Comparison of ENCODE assay signal across 20 mouse cellular contexts in the genomic region with DNA sequence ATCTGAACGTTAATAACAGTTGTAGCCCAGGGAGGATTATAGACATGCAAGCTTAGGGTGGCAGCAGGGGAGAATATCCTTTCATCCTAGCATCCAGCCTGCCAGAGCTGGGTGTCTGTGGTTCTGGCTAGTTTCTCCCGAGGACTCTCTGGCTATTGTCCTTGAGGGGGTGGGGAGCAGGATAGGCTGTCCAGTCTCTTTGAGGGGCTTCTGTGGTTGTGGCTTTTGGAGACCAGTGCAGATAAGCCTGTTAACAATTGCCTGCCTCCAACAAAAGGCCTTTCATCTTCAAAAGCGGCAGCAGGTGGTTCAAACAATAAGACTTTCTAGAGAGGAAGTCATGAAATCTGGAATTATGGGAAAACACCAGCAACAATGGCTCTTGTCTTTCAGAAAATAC.
A peak's percentile ranks its signal among the peaks of the same experiment; 100 is the strongest.
DNase-seq lines count a peak whose midpoint lies in the region; ATAC-seq and TF ChIP-seq lines count a peak whose summit lies in the region.
"Had no signal": no experiment of that assay in that cellular context is flagged by ENCODE, and none has a peak within 500 bp of the region (broad histone marks: within the 10 kb centered on the region; RNA-seq: fewer than 3 reads in every experiment).

No protein-coding gene starts in this region.

- H3K4me3 ChIP-seq in cerebellum, adult 2 months (replicated peaks; ENCODE audit: insufficient read depth, low read depth, low read length): no peak overlapping the region
- H3K4me3 ChIP-seq in hindbrain, embryonic 15.5 days: no peak overlapping the region
- H3K4me3 ChIP-seq: heart, adult 2 months; liver, embryonic 12.5 days; lung, embryonic 15.5 days; stomach, embryonic 15.5 days had no signal

- ATAC-seq in hindbrain, embryonic 15.5 days (ENCODE audit: low FRiP score, low read depth): peak; percentile 40; the same call in 1 of the 2 replicates
- ATAC-seq: CD4-positive, CD25-positive, alpha-beta regulatory T cell, adult 4 months; liver, embryonic 12.5 days had no signal

- no peak overlapping the region for H3K4me2 ChIP-seq in hindbrain, embryonic 15.5 days
- H3K4me2 ChIP-seq: liver, embryonic 12.5 days; lung, embryonic 15.5 days; stomach, embryonic 15.5 days had no signal

- DNase-seq in cerebellum, adult 9-11 months: peak; percentile 1
- DNase-seq in cerebellum, adult 2 months: no peak
- DNase-seq in embryo, embryonic 10 days (ENCODE audit: low spot score): peak; percentile 12
- DNase-seq in neural tube, embryonic 10.5 days (ENCODE audit: extremely low spot score, low spot score): peak; percentile 14
- DNase-seq in urinary bladder, postnatal 36 days (ENCODE audit: low spot score in 2 of 2): no peak
- DNase-seq in thymus, postnatal 25 days: no peak
- DNase-seq in ovary, postnatal 36 days (ENCODE audit: low spot score): no peak
- DNase-seq: cerebellum, adult 11-12 months; gastrocnemius, postnatal 14 days; heart, adult 2 months; kidney, adult 18-20 months; kidney, postnatal 14 days; right cerebral cortex, postnatal 14 days had no signal

- H3K36me3 ChIP-seq in hindbrain, embryonic 15.5 days: no peaks in the 10 kb centered on the region
- H3K36me3 ChIP-seq: G1E; liver, embryonic 12.5 days; lung, embryonic 15.5 days; stomach, embryonic 15.5 days had no signal

- no peak for TF ChIP-seq CTCF in cerebellum, adult 2 months (IDR thresholded peaks at IDR 0.05; ENCODE audit: borderline replicate concordance, insufficient read depth, low read depth, low read length)

- no peaks in the 10 kb centered on the region for H3K27me3 ChIP-seq in cerebellum, adult 2 months (ENCODE audit: control insufficient read depth, insufficient read depth, low read length)
- H3K27me3 ChIP-seq in hindbrain, embryonic 15.5 days: no peaks in the 10 kb centered on the region
- H3K27me3 ChIP-seq: liver, embryonic 12.5 days; lung, embryonic 15.5 days; stomach, embryonic 15.5 days had no signal

- no peaks in the 10 kb centered on the region for H3K4me1 ChIP-seq in cerebellum, adult 2 months (ENCODE audit: control insufficient read depth, insufficient read depth, low read length)
- peaks cover 22% of the 10 kb centered on the region for H3K4me1 ChIP-seq in hindbrain, embryonic 15.5 days (replicated peaks)
- H3K4me1 ChIP-seq: liver, embryonic 12.5 days; lung, embryonic 15.5 days; stomach, embryonic 15.5 days had no signal

- WGBS in cerebellum, adult 2 months: 9% methylated on average over 3 of the region's 3 CpGs
- 6% methylated on average over 3 of the region's 3 CpGs for WGBS in hindbrain, embryonic 15.5 days

- no peaks in the 10 kb centered on the region for H3K9me3 ChIP-seq in hindbrain, embryonic 15.5 days
- H3K9me3 ChIP-seq: liver, embryonic 12.5 days; lung, embryonic 15.5 days; stomach, embryonic 15.5 days had no signal

- no peak overlapping the region for H3K9ac ChIP-seq in hindbrain, embryonic 15.5 days
- H3K9ac ChIP-seq: liver, embryonic 12.5 days; lung, embryonic 15.5 days; stomach, embryonic 15.5 days had no signal

- no peak for TF ChIP-seq POLR2A in cerebellum, adult 2 months (IDR thresholded peaks at IDR 0.05; ENCODE audit: borderline replicate concordance, insufficient read depth, low read length)

- no peak overlapping the region for H3K27ac ChIP-seq in cerebellum, adult 2 months (ENCODE audit: insufficient read depth, low read length)
- no peak overlapping the region for H3K27ac ChIP-seq in hindbrain, embryonic 15.5 days (replicated peaks)
- H3K27ac ChIP-seq: heart, adult 2 months; liver, embryonic 12.5 days; lung, embryonic 15.5 days; macrophage; stomach, embryonic 15.5 days had no signal

Comparison
In these comparisons a context has a peak if more than half of its experiments do, and no peak if none do; other contexts are left out.
1. DNase-seq: peak in cerebellum, adult 9-11 months (single experiment), embryo, embryonic 10 days (single experiment) and neural tube, embryonic 10.5 days (single experiment); none in cerebellum, adult 2 months (0 of 2), urinary bladder, postnatal 36 days (0 of 2), thymus, postnatal 25 days (single experiment) and ovary, postnatal 36 days (single experiment).